In genomic region chr14:21284116-21284515, GRCm38 (mm10) we compare ENCODE assay signal across 22 mouse cellular contexts.
DNase-seq lines count a peak whose midpoint lies in the region; ATAC-seq and TF ChIP-seq lines count a peak whose summit lies in the region.
"Had no signal": no experiment of that assay in that cellular context is flagged by ENCODE, and none has a peak within 500 bp of the region (broad histone marks: within the 10 kb centered on the region; RNA-seq: fewer than 3 reads in every experiment).

No protein-coding gene starts in this region.

- no peak overlapping the region for H3K4me2 ChIP-seq in forebrain, embryonic 14.5 days (ENCODE audit: low read length)
- H3K4me2 ChIP-seq in forebrain, embryonic 11.5 days (ENCODE audit: low read depth, low read length, severe bottlenecking): no peak overlapping the region
- no peak overlapping the region for H3K4me2 ChIP-seq in kidney, postnatal 0 days (ENCODE audit: low read length)
- H3K4me2 ChIP-seq in embryonic facial prominence, embryonic 11.5 days (ENCODE audit: low read depth, low read length): no peak overlapping the region
- H3K4me2 ChIP-seq in limb, embryonic 14.5 days (replicated peaks; ENCODE audit: low read depth, low read length, severe bottlenecking): no peak overlapping the region
- H3K4me2 ChIP-seq: hindbrain, embryonic 14.5 days; intestine, embryonic 15.5 days; kidney, embryonic 15.5 days; liver, embryonic 13.5 days; neural tube, embryonic 13.5 days had no signal

- no peak for TF ChIP-seq CTCF in kidney, postnatal 0 days (IDR thresholded peaks at IDR 0.05; ENCODE audit: low read depth)

- H3K27me3 ChIP-seq in forebrain, embryonic 14.5 days (replicated peaks; ENCODE audit: control insufficient read depth, insufficient read depth, low read length): no peaks in the 10 kb centered on the region
- H3K27me3 ChIP-seq in forebrain, embryonic 11.5 days (ENCODE audit: control insufficient read depth, insufficient read depth, low read length): no peaks in the 10 kb centered on the region
- no peaks in the 10 kb centered on the region for H3K27me3 ChIP-seq in kidney, postnatal 0 days (ENCODE audit: insufficient read depth, low read length)
- H3K27me3 ChIP-seq in embryonic facial prominence, embryonic 11.5 days (ENCODE audit: control insufficient read depth, insufficient read depth, low read length): no peaks in the 10 kb centered on the region
- H3K27me3 ChIP-seq in limb, embryonic 14.5 days (ENCODE audit: control insufficient read depth, insufficient read depth, low read length): no peaks in the 10 kb centered on the region
- H3K27me3 ChIP-seq: intestine, embryonic 15.5 days; kidney, embryonic 15.5 days; liver, embryonic 13.5 days; neural tube, embryonic 13.5 days; Patski had no signal

- H3K4me1 ChIP-seq in forebrain, embryonic 14.5 days (ENCODE audit: control insufficient read depth, insufficient read depth, low read length): peaks cover 33% of the 10 kb centered on the region
- no peaks in the 10 kb centered on the region; the same call in 1 of the 2 replicates for H3K4me1 ChIP-seq in forebrain, embryonic 11.5 days (replicated peaks; ENCODE audit: control insufficient read depth, insufficient read depth, low read length)
- H3K4me1 ChIP-seq in kidney, postnatal 0 days (replicated peaks; ENCODE audit: insufficient read depth, low read length): no peaks in the 10 kb centered on the region
- H3K4me1 ChIP-seq in embryonic facial prominence, embryonic 11.5 days (ENCODE audit: control insufficient read depth, insufficient read depth, low read length): no peaks in the 10 kb centered on the region
- H3K4me1 ChIP-seq in limb, embryonic 14.5 days (ENCODE audit: control insufficient read depth, insufficient read depth, low read length): peaks cover 42% of the 10 kb centered on the region
- H3K4me1 ChIP-seq: intestine, embryonic 15.5 days; liver, embryonic 13.5 days; midbrain, embryonic 10.5 days had no signal

- H3K9ac ChIP-seq in forebrain, embryonic 14.5 days (ENCODE audit: low read length): no peak overlapping the region
- no peak overlapping the region for H3K9ac ChIP-seq in forebrain, embryonic 11.5 days (ENCODE audit: low read length)
- H3K9ac ChIP-seq in kidney, postnatal 0 days (ENCODE audit: low read depth, low read length): no peak overlapping the region
- no peak overlapping the region for H3K9ac ChIP-seq in embryonic facial prominence, embryonic 11.5 days (replicated peaks; ENCODE audit: low read length)
- H3K9ac ChIP-seq in limb, embryonic 14.5 days (ENCODE audit: low read depth, low read length, severe bottlenecking): no peak overlapping the region
- H3K9ac ChIP-seq: hindbrain, embryonic 14.5 days; intestine, embryonic 15.5 days; kidney, embryonic 15.5 days; liver, embryonic 13.5 days; neural tube, embryonic 13.5 days had no signal

- peak overlapping the region; percentile 15 for H3K27ac ChIP-seq in forebrain, embryonic 14.5 days (ENCODE audit: low read depth, low read length)
- no peak overlapping the region for H3K27ac ChIP-seq in forebrain, embryonic 11.5 days (ENCODE audit: low read depth, low read length)
- no peak overlapping the region for H3K27ac ChIP-seq in kidney, postnatal 0 days
- H3K27ac ChIP-seq in embryonic facial prominence, embryonic 11.5 days (replicated peaks; ENCODE audit: low read depth, low read length): peak overlapping the region; percentile 41; the same call in 1 of the 2 replicates
- no peak overlapping the region for H3K27ac ChIP-seq in limb, embryonic 14.5 days (replicated peaks; ENCODE audit: low read depth, low read length)
- H3K27ac ChIP-seq: hindbrain, embryonic 14.5 days; intestine, embryonic 15.5 days; kidney, embryonic 15.5 days; liver, embryonic 13.5 days; midbrain, embryonic 10.5 days; neural tube, embryonic 13.5 days had no signal

- no peaks in the 10 kb centered on the region for H3K36me3 ChIP-seq in forebrain, embryonic 14.5 days (ENCODE audit: control insufficient read depth, insufficient read depth, low read length)
- no peaks in the 10 kb centered on the region for H3K36me3 ChIP-seq in forebrain, embryonic 11.5 days (ENCODE audit: control insufficient read depth, insufficient read depth, low read length)
- no peaks in the 10 kb centered on the region for H3K36me3 ChIP-seq in kidney, postnatal 0 days (ENCODE audit: insufficient read depth, low read length)
- H3K36me3 ChIP-seq in embryonic facial prominence, embryonic 11.5 days (replicated peaks; ENCODE audit: control insufficient read depth, insufficient read depth, low read depth, low read length): no peaks in the 10 kb centered on the region
- H3K36me3 ChIP-seq in limb, embryonic 14.5 days (ENCODE audit: control insufficient read depth, insufficient read depth, low read length): no peaks in the 10 kb centered on the region
- H3K36me3 ChIP-seq: intestine, embryonic 15.5 days; kidney, embryonic 15.5 days; liver, embryonic 13.5 days; midbrain, embryonic 10.5 days; neural tube, embryonic 13.5 days had no signal

- no peak for TF ChIP-seq POLR2A in limb, embryonic 14.5 days (IDR thresholded peaks at IDR 0.05; ENCODE audit: borderline replicate concordance, extremely low read depth, insufficient read depth, insufficient read length)

- H3K4me3 ChIP-seq in forebrain, embryonic 14.5 days (ENCODE audit: low read depth, low read length): no peak overlapping the region
- no peak overlapping the region for H3K4me3 ChIP-seq in forebrain, embryonic 11.5 days (ENCODE audit: low read depth, low read length)
- no peak overlapping the region for H3K4me3 ChIP-seq in kidney, postnatal 0 days (replicated peaks; ENCODE audit: low read depth, low read length)
- no peak overlapping the region for H3K4me3 ChIP-seq in embryonic facial prominence, embryonic 11.5 days (ENCODE audit: low read depth, low read length)
- no peak overlapping the region for H3K4me3 ChIP-seq in limb, embryonic 14.5 days (replicated peaks; ENCODE audit: low read length)
- H3K4me3 ChIP-seq: intestine, embryonic 15.5 days; kidney, embryonic 15.5 days; liver, embryonic 13.5 days; midbrain, embryonic 10.5 days; neural tube, embryonic 13.5 days had no signal

- H3K9me3 ChIP-seq in forebrain, embryonic 14.5 days (replicated peaks; ENCODE audit: control insufficient read depth, low read length): no peaks in the 10 kb centered on the region
- H3K9me3 ChIP-seq in forebrain, embryonic 11.5 days (ENCODE audit: control insufficient read depth, low read length): no peaks in the 10 kb centered on the region
- H3K9me3 ChIP-seq in kidney, postnatal 0 days (replicated peaks; ENCODE audit: low read length): no peaks in the 10 kb centered on the region
- no peaks in the 10 kb centered on the region for H3K9me3 ChIP-seq in embryonic facial prominence, embryonic 11.5 days (replicated peaks; ENCODE audit: control insufficient read depth, low read length)
- H3K9me3 ChIP-seq in limb, embryonic 14.5 days (ENCODE audit: control insufficient read depth, low read length): no peaks in the 10 kb centered on the region
- H3K9me3 ChIP-seq: intestine, embryonic 15.5 days; kidney, embryonic 15.5 days; liver, embryonic 13.5 days; midbrain, embryonic 10.5 days; neural tube, embryonic 13.5 days had no signal

- DNase-seq in forebrain, embryonic 14.5 days (ENCODE audit: low spot score): peak; percentile 42
- DNase-seq in forebrain, embryonic 11.5 days (ENCODE audit: low spot score): no peak
- peak; percentile 49 for DNase-seq in kidney, postnatal 0 days (ENCODE audit: low spot score)
- no peak for DNase-seq in kidney, postnatal 4 days
- DNase-seq in embryonic facial prominence, embryonic 11.5 days (ENCODE audit: low spot score): no peak
- DNase-seq in limb, embryonic 14.5 days (ENCODE audit: low spot score): peak; percentile 81
- no peak for DNase-seq in thymus, postnatal 36 days
- DNase-seq: adrenal gland, postnatal 36 days; cerebellum, adult 2 months; gastrocnemius, postnatal 25 days; heart, postnatal 14 days; liver, embryonic 13.5 days; lung, postnatal 4 days; right cerebral cortex, postnatal 4 days; thymus, postnatal 25 days had no signal

- no peak for ATAC-seq in forebrain, embryonic 14.5 days
- no peak for ATAC-seq in forebrain, embryonic 11.5 days (replicated peaks; ENCODE audit: low FRiP score)
- ATAC-seq in kidney, postnatal 0 days (replicated peaks; ENCODE audit: low FRiP score, low read depth): no peak
- no peak for ATAC-seq in embryonic facial prominence, embryonic 11.5 days (replicated peaks; ENCODE audit: insufficient number of reproducible peaks, low FRiP score, low TSS enrichment, low read depth)
- ATAC-seq in limb, embryonic 14.5 days (ENCODE audit: low FRiP score, low read depth): peak; percentile 32
- ATAC-seq: activated CD4-positive, CD25-positive, alpha-beta regulatory T cell, adult 4 months; intestine, embryonic 15.5 days; Patski had no signal

- 21% methylated on average over 7 of the region's 7 CpGs for WGBS in forebrain, embryonic 14.5 days
- WGBS in forebrain, embryonic 11.5 days: 64% methylated on average over 7 of the region's 7 CpGs
- 54% methylated on average over 7 of the region's 7 CpGs for WGBS in kidney, postnatal 0 days
- 44% methylated on average over 7 of the region's 7 CpGs for WGBS in embryonic facial prominence, embryonic 11.5 days
- 22% methylated on average over 7 of the region's 7 CpGs for WGBS in limb, embryonic 14.5 days

Comparison
In these comparisons a context has a peak if more than half of its experiments do, and no peak if none do; other contexts are left out.
1. DNase-seq: peak in forebrain, embryonic 14.5 days (single experiment), kidney, postnatal 0 days (single experiment) and limb, embryonic 14.5 days (single experiment); none in forebrain, embryonic 11.5 days (single experiment), kidney, postnatal 4 days (0 of 2), embryonic facial prominence, embryonic 11.5 days (single experiment) and thymus, postnatal 36 days (0 of 2).
2. H3K27ac ChIP-seq: peak in forebrain, embryonic 14.5 days (single experiment) and embryonic facial prominence, embryonic 11.5 days (single experiment); none in forebrain, embryonic 11.5 days (single experiment), kidney, postnatal 0 days (single experiment) and limb, embryonic 14.5 days (single experiment).